Mouse (Mus musculus) neural tube, embryonic 14.5 days (tissue): Measurements from ENCODE around the gene Hamp2. TPM values are rescaled to one million over a fixed set of nuclear protein-coding genes. Genes with fewer than 3 reads are reported as not detected.
"Not testable (repeated sequence)": the region's sequence is repeated elsewhere in the genome, so short reads cannot be mapped to it uniquely, and the experiment has no call there.

Experiments used
- ATAC-seq: fragments of 200-750 bp; cut with Nextera tagmentation; 2 replicates; pipeline ENCODE4 v1.8.0; 2017; ENCODE audit warnings: low read depth, mild to moderate bottlenecking, moderate TSS enrichment, moderate library complexity
- H3K27ac ChIP-seq: fragments of 300-500 bp; sonication (generic); 2 replicates; pipeline ENCODE4 v1.5.1; 2014; ENCODE audit warnings: low read depth, mild to moderate bottlenecking, control low read depth, low read length, moderate library complexity, mixed read lengths
- H3K27me3 ChIP-seq: fragments of 300-500 bp; sonication (generic); 2 replicates; pipeline ENCODE4 v1.6.1; 2014; ENCODE audit warnings: low read length; ENCODE audit not compliant: control insufficient read depth, insufficient read depth
- H3K36me3 ChIP-seq: fragments of 300-500 bp; sonication (generic); 2 replicates; pipeline ENCODE4 v1.6.1; 2014; ENCODE audit warnings: low read length, mixed read lengths; ENCODE audit not compliant: control insufficient read depth, insufficient read depth
- H3K4me1 ChIP-seq: fragments of 300-500 bp; sonication (generic); 2 replicates; pipeline ENCODE4 v1.6.1; 2014; ENCODE audit warnings: low read length; ENCODE audit not compliant: control insufficient read depth, insufficient read depth
- H3K4me2 ChIP-seq: fragments of 300-500 bp; sonication (generic); 2 replicates; pipeline ENCODE4 v1.6.1; 2014; ENCODE audit warnings: mild to moderate bottlenecking, low read depth, low read length, control low read depth
- H3K4me3 ChIP-seq: fragments of 300-500 bp; sonication (generic); 2 replicates; pipeline ENCODE4 v1.5.1; 2014; ENCODE audit warnings: low read depth, low read length, control low read depth, mixed read lengths
- H3K9ac ChIP-seq: fragments of 300-500 bp; sonication (generic); replicated peaks from 2 replicates; pipeline ENCODE4 v1.6.1; 2014; ENCODE audit warnings: low read depth, mild to moderate bottlenecking, control low read depth, low read length, mixed read lengths
- H3K9me3 ChIP-seq: fragments of 300-500 bp; sonication (generic); 2 replicates; pipeline ENCODE4 v1.6.1; 2016; ENCODE audit warnings: low read length; ENCODE audit not compliant: control insufficient read depth
- WGBS: fragments of 180-500 bp; shearing (Covaris S2); extraction: QIAGEN DNeasy Blood & Tissue Kit; methylation state at CpG from one replicate; pipeline ENCODE4 v1.1.7; 2014; 5-methylcytosine and 5-hydroxymethylcytosine counted together
- polyA plus RNA-seq: library from polyadenylated mRNA; unstranded; fragments of >200 nt; fragmentation: Nextera tagmentation; extraction: Ambion mirVana; gene quantifications from 2 replicates; pipeline ENCODE4 v1.2.1, GENCODE M21; 2014

Gene Hamp2
- polyA plus RNA-seq = not detected in 2 replicates

DNA sequence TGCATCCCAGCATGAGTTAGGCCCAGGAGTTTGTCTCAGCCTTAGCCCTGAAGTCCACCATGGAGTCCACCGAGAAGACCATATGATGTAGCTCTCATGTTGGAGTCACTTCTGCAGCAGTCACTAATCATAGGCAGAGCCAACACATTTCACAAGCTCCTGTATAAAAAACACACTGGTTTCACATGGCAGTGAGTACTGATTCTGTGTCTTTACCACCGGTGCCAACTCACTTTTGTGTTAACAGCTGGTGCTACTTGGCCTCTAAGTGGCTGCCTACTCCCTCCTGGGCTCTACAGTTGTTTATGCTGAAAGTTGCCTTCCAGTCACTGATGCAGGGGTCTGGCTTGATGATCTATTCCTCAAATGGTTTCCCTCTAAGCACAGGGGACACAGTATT is at the start of gene Hamp2:
Gene Hamp2, minus strand, starts transcription at position 101 of the 400 bp plus-strand sequence.
- WGBS = 85% methylated on average over 2 of the region's 2 CpGs
- not testable (repeated sequence) for H3K4me1 ChIP-seq

DNA sequence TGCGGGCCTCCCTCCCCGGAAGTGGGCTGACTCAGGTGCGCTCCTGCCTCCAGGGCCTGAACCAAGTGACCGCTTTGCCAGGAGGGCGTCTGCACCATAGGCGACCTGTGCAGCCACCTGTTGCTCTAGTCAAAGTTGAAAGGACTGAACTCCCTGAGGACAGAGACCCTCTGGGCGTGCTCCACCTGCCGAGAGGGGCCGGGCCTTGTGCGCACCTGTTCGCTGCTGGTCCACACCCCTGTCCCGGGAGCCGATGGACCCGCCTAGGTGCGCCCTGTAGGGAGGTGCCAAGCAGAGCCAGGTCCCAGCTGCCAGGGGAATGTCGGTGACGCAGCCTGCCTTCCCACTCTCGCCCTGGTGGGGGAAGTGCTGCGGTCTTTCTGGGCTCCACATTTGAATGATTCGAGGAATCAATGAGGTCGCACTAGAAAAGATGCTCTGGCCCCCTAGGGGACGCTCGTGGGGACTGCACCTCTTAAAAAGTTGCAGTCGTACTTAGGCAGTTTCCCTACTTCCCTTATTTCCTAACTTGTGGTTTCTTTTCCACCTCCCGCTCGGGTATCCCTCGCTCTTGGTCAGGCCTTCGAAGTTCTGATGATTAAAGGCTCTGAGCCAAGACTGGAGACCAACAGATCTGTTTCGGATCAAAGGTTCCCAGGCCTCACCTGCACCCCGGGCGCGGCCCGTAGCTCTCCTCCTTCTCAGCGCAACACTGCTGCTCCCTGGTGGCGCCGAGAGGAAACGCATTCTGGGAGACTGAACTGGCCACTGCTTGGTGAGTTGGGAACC is 49.2 kb upstream of the Hamp2 start, which contains the start of gene Fam187b:
Gene Fam187b, plus strand, starts transcription at position 290 of the 789 bp plus-strand sequence.
- H3K4me1 ChIP-seq = peaks cover 7% of the 10 kb centered on the region; the same call in 1 of the 2 replicates
- no peak within 1 kb of the TSS for H3K27ac ChIP-seq
- H3K27me3 ChIP-seq = peaks cover 11% of the 10 kb centered on the region
- peak within 1 kb of the TSS; percentile 12 for H3K4me2 ChIP-seq
- H3K9ac ChIP-seq = no peak within 1 kb of the TSS
- H3K36me3 ChIP-seq = no peaks in the 10 kb centered on the region
- H3K9me3 ChIP-seq = no peaks in the 10 kb centered on the region
- ATAC-seq = peak; percentile 83
- H3K4me3 ChIP-seq = peak within 1 kb of the TSS; percentile 16
- WGBS = under 1% methylated on average over 36 of the region's 37 CpGs

More for the DNA sequence above, at the start of gene Hamp2:
- H3K27me3 ChIP-seq, H3K9me3 ChIP-seq, H3K4me2 ChIP-seq, H3K9ac ChIP-seq, H3K36me3 ChIP-seq, ATAC-seq, H3K27ac ChIP-seq, H3K4me3 ChIP-seq: not testable (repeated sequence)

DNA sequence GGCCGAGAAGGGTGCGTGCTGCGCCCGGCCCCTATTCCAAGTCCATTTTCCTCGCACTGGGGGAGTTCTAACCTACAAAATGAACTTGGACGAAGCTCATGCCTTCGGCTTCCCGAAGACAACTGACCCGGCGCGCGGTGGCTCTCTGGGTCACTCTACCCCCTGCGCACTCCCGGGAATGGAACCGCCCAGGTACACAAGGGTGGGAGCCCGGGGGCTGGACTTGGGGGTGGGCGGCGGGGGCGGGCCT is 48.7 kb upstream of the Hamp2 start, which contains the start of gene Lsr:
Gene Lsr, minus strand, starts transcription at position 214 of the 250 bp plus-strand sequence.
- peak within 1 kb of the TSS; percentile 16 for H3K4me3 ChIP-seq
- ATAC-seq = no peak; the same call in 1 of the 2 replicates

DNA sequence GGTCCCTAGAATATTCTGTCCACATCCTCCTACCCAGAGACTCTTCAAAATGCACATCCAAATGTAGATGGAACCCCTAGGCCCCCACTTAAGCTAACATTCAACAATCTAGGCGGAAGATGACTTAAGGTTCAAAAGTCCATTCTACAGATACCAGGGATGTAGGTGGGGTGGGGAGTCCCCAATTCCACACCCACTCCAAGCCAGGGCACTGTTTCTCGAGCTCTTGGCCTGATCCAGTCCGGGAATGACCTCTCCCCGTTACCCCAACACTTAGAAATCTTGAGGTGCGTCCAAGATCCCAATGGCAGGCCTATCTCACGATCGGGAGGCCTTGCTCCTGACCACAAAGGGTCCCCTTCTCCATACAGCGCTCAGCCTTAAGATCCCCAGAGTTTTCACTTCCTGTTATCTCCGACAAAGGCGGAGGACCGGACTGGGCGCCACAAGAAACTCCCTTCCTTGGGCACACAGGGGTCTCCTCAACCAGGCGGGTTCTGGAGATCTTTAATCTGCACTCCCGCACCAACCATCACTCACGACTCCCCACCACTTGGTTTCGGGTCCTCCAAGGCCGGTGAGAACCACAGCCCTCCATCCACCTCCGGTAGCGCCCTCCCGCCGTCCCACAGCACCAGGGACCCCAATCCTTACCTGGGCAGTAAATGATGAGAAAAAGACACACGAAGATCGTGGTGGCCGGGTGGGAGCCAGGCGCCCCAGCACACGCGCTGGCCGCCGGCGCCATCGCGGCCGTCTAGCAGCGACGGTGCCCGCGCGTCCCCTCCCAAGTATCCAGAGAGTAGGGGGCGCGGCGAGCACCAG is 48.2 kb upstream of the Hamp2 start:
- Histone ChIP-seq H3K4me3 (peak overlapping the region; percentile 16), H3K4me1 (peaks cover 7% of the 10 kb centered on the region; the same call in 1 of the 2 replicates), H3K27me3 (peaks cover 11% of the 10 kb centered on the region), H3K9me3 (no peaks in the 10 kb centered on the region), H3K36me3 (no peaks in the 10 kb centered on the region), H3K9ac (no peak overlapping the region), H3K4me2 (peak overlapping the region; percentile 12; the same call in 1 of the 2 replicates), H3K27ac (no peak overlapping the region)
- 4% methylated on average over 41 of the region's 41 CpGs for WGBS
- no peak; the same call in 1 of the 2 replicates for ATAC-seq

More for the DNA sequence above, 48.7 kb upstream of the Hamp2 start, which contains the start of gene Lsr:
- Histone ChIP-seq H3K27me3 (peaks cover 11% of the 10 kb centered on the region), H3K9me3 (no peaks in the 10 kb centered on the region), H3K9ac (no peak within 1 kb of the TSS), H3K4me2 (peak within 1 kb of the TSS; percentile 12), H3K27ac (no peak within 1 kb of the TSS), H3K4me1 (peaks cover 7% of the 10 kb centered on the region; the same call in 1 of the 2 replicates), H3K36me3 (no peaks in the 10 kb centered on the region)
- WGBS = 0% methylated on average over 16 of the region's 19 CpGs

DNA sequence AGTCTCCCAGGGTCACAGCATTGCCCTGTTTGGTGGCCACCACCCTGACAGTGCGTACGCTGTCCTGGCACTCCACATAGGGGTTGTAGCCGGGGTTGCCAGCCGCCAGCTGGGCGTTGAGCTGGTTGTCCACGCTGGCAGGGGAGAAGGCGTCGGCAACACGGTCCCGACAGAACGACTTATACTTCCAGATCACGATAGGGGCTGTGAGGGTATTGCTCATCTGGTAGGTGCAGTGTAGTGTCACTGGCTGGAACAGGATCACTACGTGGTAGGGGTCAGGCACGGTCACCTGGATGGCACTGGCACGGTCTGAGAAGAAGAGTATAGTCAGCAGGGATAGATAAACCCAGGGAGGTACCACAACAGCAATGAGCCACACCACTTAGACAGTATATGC is 47.4 kb upstream of the Hamp2 start:
- Histone ChIP-seq H3K4me2 (no peak overlapping the region), H3K9me3 (no peaks in the 10 kb centered on the region), H3K27ac (no peak overlapping the region), H3K36me3 (no peaks in the 10 kb centered on the region), H3K27me3 (peaks cover 11% of the 10 kb centered on the region), H3K9ac (no peak overlapping the region), H3K4me1 (peaks cover 7% of the 10 kb centered on the region; the same call in 1 of the 2 replicates), H3K4me3 (no peak overlapping the region; the same call in 1 of the 2 replicates)
- no peak for ATAC-seq
- WGBS = 93% methylated on average over 15 of the region's 15 CpGs

DNA sequence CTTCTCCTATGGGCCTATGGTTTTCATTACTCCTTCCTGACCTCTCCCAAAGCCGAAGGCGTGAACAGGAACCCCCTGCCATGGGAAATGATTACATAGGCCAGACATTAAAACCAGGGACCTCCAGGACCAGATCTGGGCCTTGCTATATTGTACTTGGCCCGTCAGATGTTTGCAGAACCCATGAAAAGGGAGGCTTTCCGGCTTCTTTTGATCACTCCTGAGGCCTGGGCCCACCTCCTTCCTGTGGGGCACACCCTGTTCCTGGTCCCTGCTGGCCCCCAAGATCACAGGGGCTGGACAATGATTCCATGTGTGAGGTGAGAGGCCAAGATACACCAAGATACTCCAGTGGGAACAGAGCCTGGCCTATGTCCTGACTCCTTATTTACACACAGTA is 44.7 kb upstream of the Hamp2 start:
- WGBS = 85% methylated on average over 4 of the region's 4 CpGs
- ATAC-seq = no peak
- H3K27ac ChIP-seq = no peak overlapping the region

DNA sequence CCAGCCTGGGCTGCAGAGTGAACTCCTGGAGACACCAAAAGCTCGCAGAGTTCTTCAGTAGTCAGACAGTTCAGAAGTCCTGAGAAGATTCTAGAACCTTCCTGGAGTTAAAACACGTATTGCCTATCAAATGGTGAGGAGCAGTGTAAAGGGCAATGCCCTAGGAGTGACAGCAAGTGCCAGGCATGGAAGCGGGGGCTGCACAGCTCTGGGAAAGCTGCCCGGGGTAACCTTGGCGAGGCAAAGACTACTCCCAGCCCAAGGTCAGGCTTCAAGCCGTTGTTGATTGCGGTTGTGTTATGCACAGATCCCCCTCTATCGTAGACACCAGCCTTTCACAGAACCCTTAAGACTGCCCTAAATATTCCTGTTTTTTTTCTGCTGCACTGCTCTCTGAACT is 44.1 kb upstream of the Hamp2 start:
- H3K27me3 ChIP-seq = peaks cover 11% of the 10 kb centered on the region
- H3K27ac ChIP-seq = no peak overlapping the region
- WGBS = 94% methylated on average over 8 of the region's 8 CpGs
- H3K4me3 ChIP-seq = no peak overlapping the region
- H3K4me2 ChIP-seq = no peak overlapping the region
- ATAC-seq = no peak
- H3K36me3 ChIP-seq = no peaks in the 10 kb centered on the region
- H3K4me1 ChIP-seq = peaks cover 6% of the 10 kb centered on the region; the same call in 1 of the 2 replicates
- no peak overlapping the region for H3K9ac ChIP-seq
- no peaks in the 10 kb centered on the region for H3K9me3 ChIP-seq

More for the DNA sequence above, 44.7 kb upstream of the Hamp2 start:
- Histone ChIP-seq H3K4me1 (peaks cover 7% of the 10 kb centered on the region; the same call in 1 of the 2 replicates), H3K27me3 (peaks cover 11% of the 10 kb centered on the region), H3K9ac (no peak overlapping the region), H3K36me3 (no peaks in the 10 kb centered on the region), H3K4me3 (no peak overlapping the region), H3K4me2 (no peak overlapping the region), H3K9me3 (no peaks in the 10 kb centered on the region)

DNA sequence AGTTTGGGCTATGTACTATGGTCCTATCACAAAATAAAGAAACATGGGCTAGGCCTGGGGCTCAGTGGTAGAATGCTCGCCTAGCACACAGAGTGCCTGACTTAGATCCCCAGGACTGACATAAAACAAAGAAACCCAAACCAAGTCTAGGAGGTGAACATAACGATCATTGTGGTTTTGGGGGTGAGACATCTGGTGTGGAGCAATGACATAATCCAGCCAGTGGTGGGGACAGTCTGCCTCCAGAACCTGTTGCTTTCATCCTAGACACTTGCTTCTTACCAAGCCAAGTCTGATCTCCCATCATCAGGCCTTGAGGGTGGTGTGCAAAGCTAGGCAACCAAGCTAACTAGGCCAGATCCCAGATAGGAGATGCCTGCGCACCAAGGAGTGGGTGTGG is 42.2 kb upstream of the Hamp2 start:
- no peak overlapping the region for H3K9ac ChIP-seq
- H3K9me3 ChIP-seq = no peaks in the 10 kb centered on the region
- no peaks in the 10 kb centered on the region for H3K4me1 ChIP-seq
- H3K27me3 ChIP-seq = no peaks in the 10 kb centered on the region
- ATAC-seq = no peak
- no peaks in the 10 kb centered on the region for H3K36me3 ChIP-seq
- 88% methylated on average over 3 of the region's 3 CpGs for WGBS
- H3K27ac ChIP-seq = no peak overlapping the region
- H3K4me2 ChIP-seq = no peak overlapping the region
- H3K4me3 ChIP-seq = no peak overlapping the region
